ENCODE assay signal across 15 mouse cellular contexts in the genomic region with DNA sequence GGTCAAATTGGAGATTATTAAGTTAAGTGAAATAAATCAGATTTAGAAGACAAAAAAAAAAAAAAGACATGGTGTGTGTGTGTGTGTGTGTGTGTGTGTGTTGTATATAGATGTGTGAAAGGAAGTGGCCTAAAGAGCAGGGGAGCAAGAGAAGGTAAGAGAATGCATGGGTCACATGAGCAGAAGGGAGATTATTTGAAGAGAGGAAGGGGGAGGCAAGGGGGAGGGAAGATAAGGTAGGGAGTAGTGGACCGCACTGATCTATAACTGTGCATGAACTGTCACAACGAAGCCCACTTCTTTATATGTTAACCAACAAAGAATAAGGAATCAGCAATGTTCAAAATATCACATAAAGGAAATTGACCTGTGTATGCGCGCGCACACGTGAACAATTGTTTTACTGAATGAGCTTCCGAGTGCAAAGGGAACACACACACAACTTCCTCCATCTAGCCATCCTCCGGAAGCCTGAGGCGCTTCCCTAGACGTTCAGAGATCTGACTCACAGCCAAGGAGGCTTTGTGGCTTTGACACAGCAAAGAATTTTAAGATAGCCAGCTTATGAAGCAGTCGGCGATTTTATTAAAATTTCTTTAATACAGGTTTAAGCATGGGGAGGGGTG. TPM values are rescaled to one million over a fixed set of nuclear protein-coding genes. Genes with fewer than 3 reads are reported as not detected.
DNase-seq lines count a peak whose midpoint lies in the region; ATAC-seq and TF ChIP-seq lines count a peak whose summit lies in the region.
"Had no signal": no experiment of that assay in that cellular context is flagged by ENCODE, and none has a peak within 500 bp of the region (broad histone marks: within the 10 kb centered on the region; RNA-seq: fewer than 3 reads in every experiment).

No protein-coding gene starts in this region.

- no peaks in the 10 kb centered on the region for H3K9me3 ChIP-seq in lung, embryonic 14.5 days (ENCODE audit: low read depth, low read length)
- H3K9me3 ChIP-seq: liver, embryonic 13.5 days had no signal

- no peak overlapping the region for H3K4me3 ChIP-seq in lung, embryonic 14.5 days (ENCODE audit: low read depth, low read length)
- H3K4me3 ChIP-seq: gastrocnemius, adult 2 months; liver, embryonic 13.5 days had no signal

- H3K9ac ChIP-seq in lung, embryonic 14.5 days = no peak overlapping the region
- H3K9ac ChIP-seq: liver, embryonic 13.5 days had no signal

- no peaks in the 10 kb centered on the region for H3K36me3 ChIP-seq in lung, embryonic 14.5 days (ENCODE audit: insufficient read depth)
- H3K36me3 ChIP-seq: liver, embryonic 13.5 days had no signal

- no peak overlapping the region for H3K4me2 ChIP-seq in lung, embryonic 14.5 days
- H3K4me2 ChIP-seq: liver, embryonic 13.5 days had no signal

- peak; percentile 49 for DNase-seq in lung, embryonic 14.5 days
- no peak for DNase-seq in lung, adult 18-20 months
- peak; percentile 78 for DNase-seq in naive thymus-derived CD4-positive, alpha-beta T cell, adult 2 months (ENCODE audit: low read depth)
- DNase-seq in layer of hippocampus, adult 11-12 months (ENCODE audit: low spot score) = no peak
- DNase-seq in cerebellum, adult 9-11 months = no peak
- no peak for DNase-seq in cerebellum, postnatal 10 days
- DNase-seq: gastrocnemius, adult 2 months; heart, postnatal 14 days; kidney, postnatal 10 days; liver, embryonic 13.5 days; lung, postnatal 36 days had no signal

- TF ChIP-seq CTCF in lung, embryonic 14.5 days (IDR thresholded peaks at IDR 0.05; ENCODE audit: low read depth) = no peak

- H3K27me3 ChIP-seq in lung, embryonic 14.5 days (ENCODE audit: insufficient read depth, low read length) = no peaks in the 10 kb centered on the region
- H3K27me3 ChIP-seq: liver, embryonic 13.5 days had no signal

- H3K4me1 ChIP-seq in lung, embryonic 14.5 days (ENCODE audit: insufficient read depth) = no peaks in the 10 kb centered on the region

- 58% methylated on average over 12 of the region's 12 CpGs for WGBS in lung, embryonic 14.5 days

- ATAC-seq in lung, embryonic 14.5 days (ENCODE audit: insufficient read depth) = no peak
- peak; percentile 75 for ATAC-seq in CD4-positive, CD25-positive, alpha-beta regulatory T cell, adult 4 months
- peak; percentile 95 for ATAC-seq in common myeloid progenitor, adult 5-6 weeks (replicated peaks; ENCODE audit: low read depth, poor library complexity, severe bottlenecking)
- ATAC-seq: forebrain, embryonic 14.5 days; Patski had no signal

- no peak overlapping the region for H3K27ac ChIP-seq in lung, embryonic 14.5 days (ENCODE audit: low read depth)
- H3K27ac ChIP-seq: gastrocnemius, adult 2 months; liver, embryonic 13.5 days had no signal

RNA-seq across cellular contexts. Expression of a gene that starts 57.6 kb away (rescaled TPM):
- 2.2 and 2.7 TPM in 2 replicates for polyA plus RNA-seq in lung, embryonic 14.5 days (2014; fragmentation: Nextera tagmentation; extraction: Ambion mirVana)
- under 1 TPM in 1 of 2 experiments, not detected in 1; 0.32 TPM for polyA plus RNA-seq in CD4-positive, CD25-positive, alpha-beta regulatory T cell, adult 4 months (2017; shearing (Covaris generic))
- total RNA-seq in common myeloid progenitor, adult 5-6 weeks (2017) = not detected in 2 replicates

Comparison
In these comparisons a context has a peak if more than half of its experiments do, and no peak if none do; other contexts are left out.
1. DNase-seq: peak in lung, embryonic 14.5 days (single experiment) and naive thymus-derived CD4-positive, alpha-beta T cell, adult 2 months (single experiment); none in lung, adult 18-20 months (0 of 2), layer of hippocampus, adult 11-12 months (single experiment), cerebellum, adult 9-11 months (single experiment) and cerebellum, postnatal 10 days (0 of 2).